Mouse (Mus musculus) MEL (cell line): ENCODE measurements around the gene Gtpbp6. TPM values are rescaled to one million over a fixed set of nuclear protein-coding genes. Genes with fewer than 3 reads are reported as not detected.

ENCODE experiments used
- DNase-seq: peaks from one replicate; pipeline ENCODE4 v3.0.0; 2011; ENCODE audit warnings: low read depth, low spot score
- H3K27ac ChIP-seq: 2 replicates; pipeline ENCODE4 v1.5.1; 2012; ENCODE audit warnings: low read depth, mild to moderate bottlenecking, control low read depth, low read length, moderate library complexity; ENCODE audit not compliant: control insufficient read depth
- H3K27me3 ChIP-seq, 2 experiments: fragments of 150-350 bp in 1 of 2; sonication (generic) in 1 of 2; 2 replicates each; pipeline ENCODE4 v1.6.1; 2012; ENCODE audit warnings: low read length in 2 of 2, mild to moderate bottlenecking in 2 of 2, improper control_type of control experiment in 1 of 2, moderate library complexity in 1 of 2; ENCODE audit not compliant: insufficient read depth in 2 of 2, control insufficient read depth in 1 of 2
- H3K36me3 ChIP-seq, 2 experiments: 2 replicates each; pipeline ENCODE4 v1.6.1; 2012 to 2014; ENCODE audit warnings: low read length in 2 of 2, improper control_type of control experiment in 1 of 2, inconsistent platforms in 1 of 2, mild to moderate bottlenecking in 1 of 2; ENCODE audit not compliant: insufficient read depth in 2 of 2, control insufficient read depth in 1 of 2
- H3K4me1 ChIP-seq, 2 experiments: fragments of 150-350 bp in 1 of 2; sonication (generic) in 1 of 2; 2 replicates each; pipeline ENCODE4 v1.6.1; 2012; ENCODE audit warnings: low read length in 2 of 2, improper control_type of control experiment in 1 of 2, mild to moderate bottlenecking in 1 of 2; ENCODE audit not compliant: insufficient read depth in 2 of 2, control insufficient read depth in 1 of 2
- H3K4me3 ChIP-seq, 2 experiments: fragments of 150-350 bp in 1 of 2; sonication (generic) in 1 of 2; 2 replicates each; pipeline ENCODE4 v1.5.1; 2012; ENCODE audit warnings: low read depth in 2 of 2, low read length in 2 of 2, mild to moderate bottlenecking in 2 of 2, moderate library complexity in 2 of 2, control low read depth in 1 of 2, improper control_type of control experiment in 1 of 2; ENCODE audit not compliant: control insufficient read depth in 1 of 2, insufficient read depth in 1 of 2
- H3K79me2 ChIP-seq: 2 replicates; pipeline ENCODE4 v1.6.1; 2012; ENCODE audit warnings: mild to moderate bottlenecking, low read length, moderate library complexity; ENCODE audit not compliant: control insufficient read depth, poor library complexity, insufficient read depth
- H3K9ac ChIP-seq: 2 replicates; pipeline ENCODE4 v1.6.1; 2012; ENCODE audit warnings: low read depth, mild to moderate bottlenecking, control low read depth, low read length, moderate library complexity; ENCODE audit not compliant: control insufficient read depth, poor library complexity, severe bottlenecking
- H3K9me3 ChIP-seq: fragments of 150-350 bp; sonication (generic); replicated peaks from 2 replicates; pipeline ENCODE4 v1.6.1; 2012; ENCODE audit warnings: mild to moderate bottlenecking, low read length, improper control_type of control experiment, moderate library complexity; ENCODE audit not compliant: insufficient read depth
- CHD1 ChIP-seq: IDR thresholded peaks from 2 replicates; pipeline ENCODE4 v1.6.1; 2012; ENCODE audit warnings: low read depth, mild to moderate bottlenecking, inconsistent platforms, low read length, improper control_type of control experiment
- GABPA ChIP-seq: IDR thresholded peaks from 2 replicates; pipeline ENCODE4 v1.6.1; 2012; ENCODE audit warnings: low read depth, mild to moderate bottlenecking, inconsistent platforms, low read length, improper control_type of control experiment, moderate library complexity
- GATA1 ChIP-seq: IDR thresholded peaks from 2 replicates; pipeline ENCODE4 v1.6.1; 2011; ENCODE audit warnings: low read depth, low read length, improper control_type of control experiment
- HCFC1 ChIP-seq: IDR thresholded peaks from 2 replicates; pipeline ENCODE4 v1.6.1; 2012; ENCODE audit warnings: low read depth, mild to moderate bottlenecking, inconsistent platforms, low read length, improper control_type of control experiment, moderate library complexity
- KAT2A ChIP-seq: conservative IDR thresholded peaks from 2 replicates; pipeline ENCODE4 v1.6.1; 2012; ENCODE audit warnings: low read depth, low read length, improper control_type of control experiment, inconsistent platforms
- MAFK ChIP-seq: IDR thresholded peaks from 2 replicates; pipeline ENCODE4 v1.6.1; 2011; ENCODE audit warnings: low read depth, mild to moderate bottlenecking, low read length, improper control_type of control experiment, borderline replicate concordance
- MAX ChIP-seq: IDR thresholded peaks from 2 replicates; pipeline ENCODE4 v1.6.1; 2011; ENCODE audit warnings: low read length, improper control_type of control experiment
- MEF2A ChIP-seq: IDR thresholded peaks from 2 replicates; pipeline ENCODE4 v1.6.1; 2014; ENCODE audit warnings: low read depth, mild to moderate bottlenecking, inconsistent platforms, low read length, improper control_type of control experiment; ENCODE audit not compliant: poor library complexity, insufficient replicate concordance, severe bottlenecking; ENCODE audit errors: extremely low read depth
- MYB ChIP-seq: IDR thresholded peaks from 2 replicates; pipeline ENCODE4 v1.6.1; 2011; ENCODE audit warnings: mild to moderate bottlenecking, low read depth, low read length, improper control_type of control experiment
- MYC ChIP-seq: IDR thresholded peaks from 2 replicates; pipeline ENCODE4 v1.6.1; 2011; ENCODE audit warnings: low read depth, mild to moderate bottlenecking, low read length, improper control_type of control experiment, moderate library complexity
- POLR2A ChIP-seq, 2 experiments: IDR thresholded peaks; 2 replicates each; pipeline ENCODE4 v1.6.1; 2011 to 2012; ENCODE audit warnings: low read length in 2 of 2, mild to moderate bottlenecking in 2 of 2, control low read depth in 1 of 2, improper control_type of control experiment in 1 of 2, low read depth in 1 of 2, moderate library complexity in 1 of 2; ENCODE audit not compliant: control insufficient read depth in 1 of 2, insufficient read depth in 1 of 2, poor library complexity in 1 of 2
- POLR2AphosphoS2 ChIP-seq: IDR thresholded peaks from 2 replicates; pipeline ENCODE4 v1.6.1; 2011; ENCODE audit warnings: low read length, improper control_type of control experiment
- POLR2AphosphoS5 ChIP-seq: IDR thresholded peaks from 2 replicates; pipeline ENCODE4 v1.6.1; 2012; ENCODE audit warnings: low read depth, borderline replicate concordance, mild to moderate bottlenecking, inconsistent platforms, low read length, moderate library complexity, mixed read lengths
- RCOR1 ChIP-seq: IDR thresholded peaks from 2 replicates; pipeline ENCODE4 v1.6.1; 2012; ENCODE audit warnings: low read depth, mild to moderate bottlenecking, inconsistent platforms, low read length, improper control_type of control experiment
- SMC3 ChIP-seq: IDR thresholded peaks from 2 replicates; pipeline ENCODE4 v1.6.1; 2011; ENCODE audit warnings: low read depth, low read length, improper control_type of control experiment
- TBP ChIP-seq: IDR thresholded peaks from 2 replicates; pipeline ENCODE4 v1.8.0; 2011; ENCODE audit warnings: low read depth, low read length, improper control_type of control experiment
- TCF12 ChIP-seq: IDR thresholded peaks from 2 replicates; pipeline ENCODE4 v1.6.1; 2014; ENCODE audit warnings: low read depth, mild to moderate bottlenecking, inconsistent platforms, low read length, improper control_type of control experiment, moderate library complexity
- USF2 ChIP-seq, 2 experiments: IDR thresholded peaks; 2 replicates each; pipeline ENCODE4 v1.6.1; 2011 to 2012; ENCODE audit warnings: improper control_type of control experiment in 2 of 2, low read length in 2 of 2, borderline replicate concordance in 1 of 2, inconsistent platforms in 1 of 2, low read depth in 1 of 2, mild to moderate bottlenecking in 1 of 2; ENCODE audit not compliant: insufficient read depth in 1 of 2
- ZMIZ1 ChIP-seq: IDR thresholded peaks from 2 replicates; pipeline ENCODE4 v1.6.1; 2012; ENCODE audit warnings: low read depth, mild to moderate bottlenecking, inconsistent platforms, low read length, improper control_type of control experiment, moderate library complexity
- polyA plus RNA-seq, 2 experiments: library from polyadenylated mRNA; stranded (reverse) in 1 of 2; unstranded in 1 of 2; fragments of >175 nt in 1 of 2; fragments of >200 nt in 1 of 2; gene quantifications; 2 replicates each; pipeline versions ENCODE4 v1.2.1 to v1.2.4; 2012; ENCODE audit warnings: low replicate concordance in 2 of 2, low read depth in 1 of 2; ENCODE audit not compliant: insufficient read length in 2 of 2, insufficient read depth in 1 of 2, missing spikeins in 1 of 2
- total RNA-seq: library from RNA; depleted of rRNA; stranded (reverse); fragments of 300-350 nt; gene quantifications from 2 replicates; pipeline ENCODE4 v1.2.3, GENCODE M21; 2012

The Gtpbp6 gene
- total and polyA plus RNA-seq, 3 experiments: 50.2 to 59.1 TPM; not detected in 1

DNA sequence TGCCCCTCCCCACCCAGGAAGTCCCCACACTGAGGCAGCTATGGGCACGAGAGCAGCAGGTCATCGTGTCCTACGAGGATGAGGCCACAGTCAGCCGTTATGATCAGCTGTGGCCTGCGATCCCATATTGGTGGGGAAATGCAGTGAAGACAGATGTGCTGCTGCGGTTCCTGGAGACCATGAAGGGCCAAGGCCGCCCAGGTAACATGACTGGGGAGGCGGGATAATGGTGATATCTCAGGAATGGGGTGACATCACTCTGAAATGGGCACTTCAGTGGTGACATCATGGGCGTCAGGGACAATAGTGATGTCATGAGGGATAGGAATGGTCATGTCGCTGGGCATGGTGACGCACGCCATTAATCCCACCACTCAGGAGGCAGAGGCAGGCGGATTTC lies 5.6 kb downstream of the Gtpbp6 start:
- Histone ChIP-seq H3K4me3 (no peak overlapping the region), H3K79me2 (peaks cover 17% of the 10 kb centered on the region), H3K9ac (no peak overlapping the region), H3K27ac (no peak overlapping the region), H3K9me3 (no peaks in the 10 kb centered on the region), H3K27me3 (no peaks in the 10 kb centered on the region), H3K4me1 (peaks cover 0 to 6% of the 10 kb centered on the region in 2 experiments; a peak in 2 of 4 replicates), H3K36me3 (peaks cover 0 to 2% of the 10 kb centered on the region in 2 experiments; a peak in 2 of 4 replicates)
- no peak for DNase-seq
- TF ChIP-seq KAT2A (no peak), POLR2A (IDR thresholded peaks at IDR 0.05; ENCODE audit: control insufficient read depth in 1 of 2, insufficient read depth in 1 of 2, low read depth in 1 of 2, low read length in 2 of 2, poor library complexity in 1 of 2) (peak in 1 of 2 experiments; percentile 2; a peak in 1 of 4 replicates), POLR2AphosphoS2 (peak; percentile 61; the same call in 1 of the 2 replicates), MYB (no peak)

DNA sequence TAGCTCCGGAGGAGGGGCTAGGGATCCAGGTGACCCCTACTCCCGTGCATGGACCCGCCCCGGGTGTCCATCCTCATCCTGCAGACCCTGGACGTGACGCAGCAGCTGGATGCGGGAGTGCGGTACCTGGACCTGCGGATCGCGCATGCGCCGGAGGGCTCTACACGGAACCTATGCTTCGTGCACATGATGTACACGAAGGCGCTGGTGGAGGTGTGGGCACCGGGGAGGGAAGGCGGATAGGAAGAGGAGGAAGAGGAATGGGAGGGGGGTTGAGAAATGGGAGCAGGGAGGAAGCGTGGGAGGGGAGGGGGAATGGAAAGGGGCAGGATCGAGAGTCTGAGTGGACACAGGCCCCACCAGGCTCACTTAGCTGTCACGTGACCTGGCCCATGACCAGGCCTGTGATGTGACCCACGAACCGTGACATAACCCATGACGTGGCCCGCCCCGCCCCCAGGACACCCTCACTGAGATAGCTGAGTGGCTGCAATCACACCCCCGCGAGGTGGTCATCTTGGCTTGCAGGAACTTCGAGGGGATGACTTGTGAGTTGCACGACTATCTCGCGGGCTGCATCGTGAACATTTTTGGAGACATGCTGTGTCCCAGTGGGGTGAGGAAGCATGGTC lies 6.2 kb downstream of the Gtpbp6 start:
- Histone ChIP-seq H3K9ac (no peak overlapping the region), H3K4me1 (peaks cover 0 to 4% of the 10 kb centered on the region in 2 experiments; a peak in 2 of 4 replicates), H3K4me3 (no peak overlapping the region), H3K27me3 (no peaks in the 10 kb centered on the region), H3K27ac (no peak overlapping the region), H3K9me3 (no peaks in the 10 kb centered on the region), H3K36me3 (peaks cover 0 to under 1% of the 10 kb centered on the region in 2 experiments; a peak in 2 of 4 replicates), H3K79me2 (peaks cover 11% of the 10 kb centered on the region)
- TF ChIP-seq GATA1 (no peak), POLR2AphosphoS2 (0 out of 2 replicates have a peak, but pooled peaks have one; percentile 56), POLR2A (IDR thresholded peaks at IDR 0.05; ENCODE audit: control insufficient read depth in 1 of 2, insufficient read depth in 1 of 2, low read depth in 1 of 2, low read length in 2 of 2, poor library complexity in 1 of 2) (peak in 1 of 2 experiments; percentile 16; a peak in 1 of 4 replicates)
- no peak for DNase-seq

DNA sequence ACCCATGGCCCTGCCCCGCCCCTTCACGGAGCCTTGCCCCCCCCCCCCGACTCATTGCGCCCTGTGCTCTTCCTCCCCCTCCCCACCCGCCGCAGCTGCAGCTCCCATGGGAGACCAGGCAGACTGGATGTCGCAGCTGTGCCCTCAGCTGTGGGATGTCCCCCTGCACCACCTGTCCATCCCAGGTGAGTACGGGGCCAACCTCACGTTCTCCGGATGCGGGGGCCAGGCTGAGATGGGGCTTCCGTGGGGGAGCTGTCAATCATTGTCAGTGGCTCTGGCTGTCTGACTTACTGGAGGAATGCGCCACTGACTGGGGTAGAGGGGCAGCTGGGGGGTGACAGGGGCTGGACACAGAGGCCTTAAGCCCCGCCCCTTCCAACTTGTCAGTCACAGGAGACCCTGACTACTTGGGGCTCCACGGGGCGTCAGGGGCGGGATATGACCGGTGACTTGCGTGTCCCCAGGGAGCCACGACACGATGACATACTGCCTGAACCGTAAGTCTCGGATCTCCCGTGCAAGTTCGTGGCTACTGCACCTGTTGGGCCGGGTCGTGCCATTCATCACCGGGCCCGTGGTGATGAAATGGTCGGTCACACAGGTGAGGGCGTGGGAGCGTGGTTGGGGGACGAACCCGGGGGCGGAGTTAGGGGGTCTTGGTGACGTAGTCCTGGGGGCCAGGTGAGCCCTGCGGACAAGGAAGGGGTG lies 6.9 kb downstream of the Gtpbp6 start:
- no peaks in the 10 kb centered on the region for H3K4me1 ChIP-seq
- no peak overlapping the region for H3K9ac ChIP-seq
- no peak overlapping the region for H3K27ac ChIP-seq
- H3K27me3 ChIP-seq: no peaks in the 10 kb centered on the region
- DNase-seq: no peak
- no peak overlapping the region for H3K4me3 ChIP-seq
- TF ChIP-seq MAX (no peak), ZMIZ1 (no peak), MAFK (no peak), POLR2AphosphoS5 (no peak), USF2 (IDR thresholded peaks at IDR 0.05; ENCODE audit: borderline replicate concordance in 1 of 2, insufficient read depth in 1 of 2, low read depth in 1 of 2, low read length in 2 of 2) (no peak), TCF12 (no peak), GABPA (no peak), RCOR1 (no peak), HCFC1 (no peak), TBP (no peak), MYB (no peak), POLR2A (IDR thresholded peaks at IDR 0.05; ENCODE audit: control insufficient read depth in 1 of 2, insufficient read depth in 1 of 2, low read depth in 1 of 2, low read length in 2 of 2, poor library complexity in 1 of 2) (no peak), SMC3 (no peak), MEF2A (no peak), CHD1 (no peak), MYC (no peak)
- TF ChIP-seq, all 39 proteins: peak for 0
- Histone ChIP-seq H3K36me3 (no peaks in the 10 kb centered on the region; a peak in 1 of 4 replicates), H3K79me2 (peaks cover 4% of the 10 kb centered on the region; the same call in 1 of the 2 replicates), H3K9me3 (no peaks in the 10 kb centered on the region)
